Mouse (Mus musculus): ENCODE results near the gene Urb2. TPM values are rescaled to one million over a fixed set of nuclear protein-coding genes. Genes with fewer than 3 reads are reported as not detected.
A peak's percentile ranks its signal among the peaks of the same experiment; 100 is the strongest.

Gene Urb2
- polyA plus RNA-seq, 1 experiment from 2014 or later: 2.3 TPM

DNA sequence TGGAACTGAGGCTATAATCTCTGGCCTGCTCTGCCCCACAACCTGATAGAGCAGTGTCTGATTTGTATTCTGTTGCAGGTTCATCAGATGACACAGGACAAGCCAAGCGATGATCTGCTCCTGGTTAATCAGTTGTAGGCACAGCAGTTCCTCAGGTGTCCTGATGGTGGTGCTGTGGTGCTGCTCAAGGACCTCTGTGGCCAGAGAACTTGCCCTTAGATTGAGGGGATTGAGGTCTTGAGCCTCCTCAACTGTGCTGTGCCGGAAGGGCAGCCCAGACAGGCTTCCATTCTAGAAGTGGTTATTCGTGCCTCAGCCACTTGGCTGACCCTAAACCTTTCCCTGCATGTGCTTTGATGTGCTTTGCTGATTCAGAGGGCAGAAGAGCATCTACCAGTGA lies 30.8 kb downstream of the Urb2 start:
- no peak overlapping the region for H3K27ac ChIP-seq
- H3K9me3 ChIP-seq (replicated peaks): no peaks in the 10 kb centered on the region
- no peak overlapping the region for H3K4me2 ChIP-seq
- 22% methylated on average over 3 of the region's 3 CpGs for WGBS
- no peak overlapping the region for H3K4me3 ChIP-seq
- no peaks in the 10 kb centered on the region for H3K4me1 ChIP-seq (replicated peaks)
- H3K36me3 ChIP-seq: peaks cover 7% of the 10 kb centered on the region
- no peak for ATAC-seq (replicated peaks; ENCODE audit: insufficient number of reproducible peaks, insufficient read depth, low FRiP score, low read depth)
- H3K9ac ChIP-seq: no peak overlapping the region
- peaks cover 9% of the 10 kb centered on the region for H3K27me3 ChIP-seq

DNA sequence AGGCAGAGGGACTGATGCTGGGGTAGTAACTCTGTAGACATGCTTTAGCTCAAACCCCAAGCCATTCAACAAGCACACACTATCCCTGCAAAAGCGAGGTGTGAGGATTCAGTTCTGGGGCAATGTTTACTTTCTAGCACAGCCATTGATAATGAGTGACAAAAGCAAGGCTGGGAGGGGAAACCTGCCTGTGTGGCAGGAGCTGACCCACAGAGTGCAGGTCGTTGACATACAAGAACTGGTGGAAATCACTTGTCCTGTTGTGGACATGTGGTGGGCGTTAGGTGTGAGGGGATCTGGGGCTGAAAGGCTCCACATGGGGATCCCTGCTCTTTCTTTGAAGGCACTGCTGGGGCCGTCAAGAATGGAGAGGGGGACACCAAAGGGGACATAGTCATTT lies 31.3 kb downstream of the Urb2 start:
- H3K9me3 ChIP-seq (replicated peaks): no peaks in the 10 kb centered on the region
- no peak overlapping the region for H3K4me3 ChIP-seq
- H3K4me2 ChIP-seq: no peak overlapping the region
- H3K36me3 ChIP-seq: peaks cover 4% of the 10 kb centered on the region
- no peak for ATAC-seq (replicated peaks; ENCODE audit: insufficient number of reproducible peaks, insufficient read depth, low FRiP score, low read depth)
- no peak overlapping the region for H3K27ac ChIP-seq
- H3K4me1 ChIP-seq (replicated peaks): no peaks in the 10 kb centered on the region
- WGBS: 53% methylated on average over 4 of the region's 4 CpGs
- no peak overlapping the region for H3K9ac ChIP-seq
- H3K27me3 ChIP-seq: peaks cover 13% of the 10 kb centered on the region

DNA sequence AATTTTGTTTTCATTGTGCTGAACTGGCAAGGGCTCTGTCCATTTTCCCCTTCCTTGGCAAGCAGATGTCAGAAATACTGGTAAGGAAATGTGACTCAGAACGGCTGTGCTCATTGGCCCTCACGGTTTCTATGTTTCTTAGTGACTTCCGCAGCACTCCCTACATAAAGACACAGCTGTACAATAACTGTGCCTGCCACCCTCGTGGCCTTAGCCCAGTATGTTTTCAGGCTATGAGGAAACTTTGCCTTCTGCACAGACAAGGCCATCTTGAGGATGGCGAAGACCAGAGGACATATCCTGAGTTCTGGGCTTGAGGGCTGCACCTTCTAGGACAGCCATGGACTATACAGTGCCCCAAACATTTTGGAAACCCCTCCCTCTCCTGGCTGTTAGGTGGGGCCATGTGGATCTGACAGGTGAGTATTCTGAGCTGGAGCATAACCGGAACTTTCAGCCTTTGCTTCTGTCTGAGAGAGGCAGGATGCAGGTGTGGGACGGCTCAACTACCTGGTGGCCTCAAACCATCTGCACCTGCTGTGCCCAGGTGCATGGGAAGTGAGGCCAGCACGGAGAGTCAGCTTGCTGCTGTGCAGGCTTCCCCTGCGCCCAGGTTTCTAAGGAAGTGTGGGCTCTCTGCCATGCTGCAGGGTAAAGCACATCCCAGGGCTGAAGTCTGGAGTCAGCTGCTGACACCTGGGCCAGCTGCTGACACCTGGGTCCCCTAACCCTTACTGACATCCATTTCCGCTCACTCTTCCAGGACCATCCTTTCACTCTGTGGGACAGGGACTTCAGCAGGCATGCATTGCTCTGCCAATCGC lies 35.7 kb downstream of the Urb2 start:
- no peak for ATAC-seq (replicated peaks; ENCODE audit: insufficient number of reproducible peaks, insufficient read depth, low FRiP score, low read depth)
- 78% methylated on average over 11 of the region's 11 CpGs for WGBS

GRCm38 (mm10) chr8:124066325-124067058 lies 45.2 kb downstream of the Urb2 start:
- H3K9me3 ChIP-seq (replicated peaks): no peaks in the 10 kb centered on the region
- H3K36me3 ChIP-seq: no peaks in the 10 kb centered on the region
- no peak overlapping the region for H3K9ac ChIP-seq
- H3K4me2 ChIP-seq: no peak overlapping the region
- H3K27ac ChIP-seq: peak overlapping the region; percentile 38; the same call in 1 of the 2 replicates
- peaks cover 18% of the 10 kb centered on the region for H3K4me1 ChIP-seq (replicated peaks)
- H3K4me3 ChIP-seq: no peak overlapping the region
- peak; percentile 50; the same call in 1 of the 2 replicates for ATAC-seq (replicated peaks; ENCODE audit: insufficient number of reproducible peaks, insufficient read depth, low FRiP score, low read depth)
- 46% methylated on average over 4 of the region's 4 CpGs for WGBS
- no peaks in the 10 kb centered on the region for H3K27me3 ChIP-seq

More for the DNA sequence above, 35.7 kb downstream of the Urb2 start:
- Histone ChIP-seq H3K27ac (no peak overlapping the region), H3K4me3 (no peak overlapping the region), H3K9me3 (replicated peaks) (no peaks in the 10 kb centered on the region), H3K36me3 (no peaks in the 10 kb centered on the region), H3K4me1 (replicated peaks) (no peaks in the 10 kb centered on the region), H3K4me2 (no peak overlapping the region), H3K27me3 (peaks cover 13% of the 10 kb centered on the region), H3K9ac (no peak overlapping the region)

- no peak overlapping the region for H3K4me3 ChIP-seq
- no peak overlapping the region for H3K4me2 ChIP-seq
- H3K4me1 ChIP-seq (replicated peaks): peaks cover 18% of the 10 kb centered on the region
- WGBS: 57% methylated on average over 4 of the region's 4 CpGs
- H3K27me3 ChIP-seq: peaks cover 6% of the 10 kb centered on the region; the same call in 1 of the 2 replicates
- H3K9ac ChIP-seq: no peak overlapping the region
- peak overlapping the region; percentile 38; the same call in 1 of the 2 replicates for H3K27ac ChIP-seq
- ATAC-seq (replicated peaks; ENCODE audit: insufficient number of reproducible peaks, insufficient read depth, low FRiP score, low read depth): no peak
- no peaks in the 10 kb centered on the region for H3K9me3 ChIP-seq (replicated peaks)
- H3K36me3 ChIP-seq: no peaks in the 10 kb centered on the region
Observed at GRCm38 (mm10) chr8:124067059-124067750, 45.9 kb downstream of the Urb2 start.

- Histone ChIP-seq H3K27ac (0 out of 2 replicates have a peak overlapping the region, but pooled peaks have one; percentile 9), H3K9me3 (replicated peaks) (no peaks in the 10 kb centered on the region), H3K9ac (no peak overlapping the region), H3K4me1 (replicated peaks) (peaks cover 18% of the 10 kb centered on the region), H3K27me3 (peaks cover 6% of the 10 kb centered on the region; the same call in 1 of the 2 replicates), H3K4me3 (no peak overlapping the region), H3K4me2 (no peak overlapping the region), H3K36me3 (no peaks in the 10 kb centered on the region)
- 32% methylated on average over 18 of the region's 18 CpGs for WGBS
- 0 out of 2 replicates have a peak, but pooled peaks have one; percentile 14 for ATAC-seq (replicated peaks; ENCODE audit: insufficient number of reproducible peaks, insufficient read depth, low FRiP score, low read depth)
Observed at GRCm38 (mm10) chr8:124070363-124071324, 49.3 kb downstream of the Urb2 start.

- H3K9ac ChIP-seq: no peak overlapping the region
- H3K36me3 ChIP-seq: no peaks in the 10 kb centered on the region
- no peak overlapping the region; the same call in 1 of the 2 replicates for H3K27ac ChIP-seq
- H3K4me3 ChIP-seq: no peak overlapping the region
- H3K4me2 ChIP-seq: no peak overlapping the region
- H3K9me3 ChIP-seq (replicated peaks): no peaks in the 10 kb centered on the region
- peaks cover 18% of the 10 kb centered on the region for H3K4me1 ChIP-seq (replicated peaks)
- WGBS: 50% methylated on average over 8 of the region's 8 CpGs
- peaks cover 6% of the 10 kb centered on the region; the same call in 1 of the 2 replicates for H3K27me3 ChIP-seq
- ATAC-seq (replicated peaks; ENCODE audit: insufficient number of reproducible peaks, insufficient read depth, low FRiP score, low read depth): no peak
Observed at GRCm38 (mm10) chr8:124075977-124076376, 54.7 kb downstream of the Urb2 start.

- Histone ChIP-seq H3K9me3 (replicated peaks) (no peaks in the 10 kb centered on the region), H3K9ac (no peak overlapping the region), H3K4me2 (no peak overlapping the region), H3K36me3 (no peaks in the 10 kb centered on the region), H3K4me3 (no peak overlapping the region), H3K27me3 (peaks cover 6% of the 10 kb centered on the region; the same call in 1 of the 2 replicates), H3K27ac (no peak overlapping the region; the same call in 1 of the 2 replicates), H3K4me1 (replicated peaks) (peaks cover 22% of the 10 kb centered on the region)
- WGBS: 42% methylated on average over 3 of the region's 3 CpGs
- ATAC-seq (replicated peaks; ENCODE audit: insufficient number of reproducible peaks, insufficient read depth, low FRiP score, low read depth): no peak
Observed at GRCm38 (mm10) chr8:124076416-124076815, 55.1 kb downstream of the Urb2 start.

DNA sequence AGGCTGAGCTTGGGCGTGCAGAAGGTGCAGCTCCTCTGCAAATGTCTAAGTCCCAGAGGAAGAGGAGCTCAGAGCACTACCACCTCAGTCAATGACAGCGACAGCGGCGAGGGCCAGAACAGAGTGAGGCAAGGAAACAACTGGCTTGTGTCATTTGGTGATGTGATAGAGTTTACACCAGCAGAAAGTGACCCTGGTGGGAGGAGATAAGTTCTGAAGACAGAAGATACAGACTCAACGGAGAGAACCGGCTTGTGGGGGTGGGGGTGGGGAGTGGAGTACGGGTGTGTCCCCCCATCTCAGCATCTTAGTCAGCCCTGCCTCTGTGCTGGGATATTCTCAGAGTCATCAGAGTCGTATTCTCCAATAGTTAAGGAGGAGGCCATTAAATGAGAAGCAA lies 56.1 kb downstream of the Urb2 start:
- no peaks in the 10 kb centered on the region for H3K36me3 ChIP-seq
- no peak overlapping the region for H3K9ac ChIP-seq
- H3K27ac ChIP-seq: no peak overlapping the region
- no peaks in the 10 kb centered on the region for H3K9me3 ChIP-seq (replicated peaks)
- no peak overlapping the region for H3K4me3 ChIP-seq
- peaks cover 22% of the 10 kb centered on the region for H3K4me1 ChIP-seq (replicated peaks)
- no peak overlapping the region for H3K4me2 ChIP-seq
- H3K27me3 ChIP-seq: no peaks in the 10 kb centered on the region
- WGBS: 56% methylated on average over 8 of the region's 8 CpGs
- no peak for ATAC-seq (replicated peaks; ENCODE audit: insufficient number of reproducible peaks, insufficient read depth, low FRiP score, low read depth)

DNA sequence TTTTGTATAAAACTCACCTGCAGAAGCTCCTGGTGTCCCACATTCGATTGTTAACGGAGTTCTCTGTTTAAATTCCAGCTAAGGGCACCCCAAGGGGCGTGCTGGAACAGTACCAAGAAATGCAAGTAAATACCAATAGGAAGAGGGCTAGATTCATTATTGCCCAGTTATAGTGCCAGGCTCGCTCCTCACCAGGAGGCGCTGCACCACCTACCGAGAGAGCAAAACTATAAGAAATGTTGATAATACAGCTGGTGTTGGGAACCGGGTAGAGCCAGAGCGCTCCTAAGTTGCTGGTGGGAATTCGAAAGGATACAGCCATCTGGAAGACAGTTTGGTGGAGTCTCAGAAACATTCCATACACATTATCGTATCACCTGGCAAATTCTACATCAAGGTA lies 56.7 kb downstream of the Urb2 start:
- Histone ChIP-seq H3K9me3 (replicated peaks) (no peaks in the 10 kb centered on the region), H3K36me3 (no peaks in the 10 kb centered on the region), H3K27ac (no peak overlapping the region), H3K4me2 (no peak overlapping the region), H3K4me1 (replicated peaks) (peaks cover 22% of the 10 kb centered on the region), H3K27me3 (no peaks in the 10 kb centered on the region), H3K9ac (no peak overlapping the region), H3K4me3 (no peak overlapping the region)
- ATAC-seq (replicated peaks; ENCODE audit: insufficient number of reproducible peaks, insufficient read depth, low FRiP score, low read depth): no peak
- 85% methylated on average over 10 of the region's 10 CpGs for WGBS

Data from heart, embryonic 15.5 days (tissue).